Mouse (Mus musculus): ENCODE data around the gene Slc22a14. TPM values are rescaled to one million over a fixed set of nuclear protein-coding genes. Genes with fewer than 3 reads are reported as not detected.
"Not testable (repeated sequence)": the region's sequence is repeated elsewhere in the genome, so short reads cannot be mapped to it uniquely, and the experiment has no call there.

The Slc22a14 gene
- total RNA-seq, 2 experiments from 2014 or later: 0.22 TPM; not detected in 1

- peak in 1 of 2 experiments; percentile 40 for DNase-seq
- intact Hi-C loops (cut with DNase I): no loop called here
Observed at GRCm38 (mm10) chr9:119330186-119330963, 35.0 kb downstream of the Slc22a14 start.

GRCm38 (mm10) chr9:119328488-119328887 lies 36.9 kb downstream of the Slc22a14 start:
- intact Hi-C loops (cut with DNase I): no loop called here
- no peak for DNase-seq

GRCm38 (mm10) chr9:119324130-119324529 lies 41.2 kb downstream of the Slc22a14 start:
- DNase-seq: no peak
- intact Hi-C loops (cut with DNase I): loop anchor here (5.0 kb wide), 1 partner anchor 227 kb away; no protein-coding TSS in a partner anchor

GRCm38 (mm10) chr9:119323260-119323645 lies 42.1 kb downstream of the Slc22a14 start:
- intact Hi-C loops (cut with DNase I): loop anchor here (2.0 to 5.0 kb wide), 2 partner anchors 18 to 226 kb away; partner anchors contain the start of gene Myd88
- no peak for DNase-seq

- peak; percentile 99 for DNase-seq
- intact Hi-C loops (cut with DNase I): loop anchor here (2.0 to 5.0 kb wide), 2 partner anchors 18 to 225 kb away; partner anchors contain the start of gene Myd88
Observed at GRCm38 (mm10) chr9:119322289-119323259, 42.8 kb downstream of the Slc22a14 start, which contains the start of gene Oxsr1. TSS of gene Oxsr1 (minus strand) at chr9:119322427.

- no peak for DNase-seq
- intact Hi-C loops (cut with DNase I): loop anchor here (2.0 to 5.0 kb wide), 2 partner anchors 19 to 224 kb away; partner anchors contain the start of gene Myd88
Observed at GRCm38 (mm10) chr9:119321392-119322229, 43.7 kb downstream of the Slc22a14 start.

GRCm38 (mm10) chr9:119320946-119321345 lies 44.4 kb downstream of the Slc22a14 start:
- DNase-seq: no peak
- intact Hi-C loops (cut with DNase I): loop anchor here (5.0 kb wide), 1 partner anchor 224 kb away; no protein-coding TSS in a partner anchor

- no peak for DNase-seq
- intact Hi-C loops (cut with DNase I): loop anchor here (5.0 kb wide), 1 partner anchor 223 kb away; no protein-coding TSS in a partner anchor
Observed at GRCm38 (mm10) chr9:119320446-119320845, 44.9 kb downstream of the Slc22a14 start.

- intact Hi-C loops (cut with DNase I): no loop called here
- no peak for DNase-seq
Observed at GRCm38 (mm10) chr9:119318891-119319290, 46.5 kb downstream of the Slc22a14 start.

- DNase-seq: no peak
- intact Hi-C loops (cut with DNase I): no loop called here
Observed at GRCm38 (mm10) chr9:119313096-119313495, 52.3 kb downstream of the Slc22a14 start.

GRCm38 (mm10) chr9:119309067-119309466 lies 56.3 kb downstream of the Slc22a14 start:
- intact Hi-C loops (cut with DNase I): no loop called here
- DNase-seq: no peak

GRCm38 (mm10) chr9:119305863-119306262 lies 59.5 kb downstream of the Slc22a14 start:
- intact Hi-C loops (cut with DNase I): no loop called here
- no peak for DNase-seq

- no peak for DNase-seq
- intact Hi-C loops (cut with DNase I): no loop called here
Observed at GRCm38 (mm10) chr9:119298563-119298962, 66.8 kb downstream of the Slc22a14 start.

- no peak for DNase-seq
- intact Hi-C loops (cut with DNase I): no loop called here
Observed at GRCm38 (mm10) chr9:119297696-119298095, 67.7 kb downstream of the Slc22a14 start.

- intact Hi-C loops (cut with DNase I): no loop called here
Observed at GRCm38 (mm10) chr9:119290791-119291190, 74.6 kb downstream of the Slc22a14 start.

GRCm38 (mm10) chr9:119280894-119281682 lies 84.3 kb downstream of the Slc22a14 start:
- intact Hi-C loops (cut with DNase I): no loop called here
- DNase-seq: no peak

More at GRCm38 (mm10) chr9:119290791-119291190, 74.6 kb downstream of the Slc22a14 start:
- DNase-seq: no peak

GRCm38 (mm10) chr9:119278031-119278430 lies 87.3 kb downstream of the Slc22a14 start:
- intact Hi-C loops (cut with DNase I): no loop called here
- no peak for DNase-seq

GRCm38 (mm10) chr9:119276321-119276720 lies 89.0 kb downstream of the Slc22a14 start:
- DNase-seq: peak; percentile 34 to 40
- intact Hi-C loops (cut with DNase I): no loop called here

- DNase-seq; intact Hi-C loops (cut with DNase I): not testable (repeated sequence)
Observed at GRCm38 (mm10) chr9:119274814-119275213, 90.5 kb downstream of the Slc22a14 start.
